Mouse (Mus musculus) kidney, postnatal 25 days (tissue): ENCODE data around the gene Olfr1256.

Experiments
- DNase-seq, 2 experiments: peaks; one replicate each; pipeline ENCODE4 v3.0.0; 2021; ENCODE audit warnings: mixed read lengths in 2 of 2

Gene Olfr1256

GRCm38 (mm10) chr2:89841455-89841854 is at the start of gene Olfr1256:
Gene Olfr1256 (minus strand): TSS chr2:89841555.
- no peak for DNase-seq

- no peak for DNase-seq
Observed at GRCm38 (mm10) chr2:89878137-89878536, 36.8 kb upstream of the Olfr1256 start, which contains the start of gene Olfr1257. Gene Olfr1257 (plus strand): TSS chr2:89878437.

- no peak for DNase-seq
Observed at GRCm38 (mm10) chr2:89849230-89849629, 7.9 kb upstream of the Olfr1256 start.

- DNase-seq, result no peak
Observed at GRCm38 (mm10) chr2:89848105-89848504, 6.8 kb upstream of the Olfr1256 start, which contains the start of gene Olfr48. Gene Olfr48 (minus strand): TSS chr2:89848205.

GRCm38 (mm10) chr2:89820216-89820615 is 21.1 kb downstream of the Olfr1256 start:
- DNase-seq, result peak in 1 of 2 experiments; percentile 60

- no peak for DNase-seq
Observed at GRCm38 (mm10) chr2:89811751-89812150, 29.6 kb downstream of the Olfr1256 start, which contains the start of gene Olfr1255. Gene Olfr1255 (plus strand): TSS chr2:89812051.

- no peak for DNase-seq
Observed at GRCm38 (mm10) chr2:89810751-89811150, 30.6 kb downstream of the Olfr1256 start.

GRCm38 (mm10) chr2:89799583-89799982 is 41.8 kb downstream of the Olfr1256 start:
- DNase-seq, result no peak

- DNase-seq, result no peak
Observed at GRCm38 (mm10) chr2:89793519-89793918, 47.8 kb downstream of the Olfr1256 start, which contains the start of gene Olfr1254. Gene Olfr1254 (minus strand): TSS chr2:89793619.
